Mouse (Mus musculus) c-Kit-positive CD71-positive TER-119-negative erythroid progenitor cells, embryonic 14.5 days (primary cell): ENCODE data around the gene Dppa5a.
"Not testable (repeated sequence)": the region's sequence is repeated elsewhere in the genome, so short reads cannot be mapped to it uniquely, and the experiment has no call there.

Experiments
- DNase-seq: peaks from one replicate; pipeline ENCODE4 v3.0.0-alpha.2; 2013; ENCODE audit warnings: low read depth

Gene Dppa5a

GRCm38 (mm10) chr9:78367959-78368358 lies at the start of gene Dppa5a:
Gene Dppa5a (minus strand): TSS chr9:78368177.
- not testable (repeated sequence) for DNase-seq

GRCm38 (mm10) chr9:78401596-78401995 lies 33.6 kb upstream of the Dppa5a start:
- DNase-seq, result no peak

- DNase-seq, result no peak
These were observed 32.6 kb upstream of the Dppa5a start for GRCm38 (mm10) chr9:78400570-78400969.

GRCm38 (mm10) chr9:78396517-78396916 lies 28.5 kb upstream of the Dppa5a start:
- no peak for DNase-seq

- no peak for DNase-seq
These were observed 27.8 kb upstream of the Dppa5a start, which contains the start of gene Ddx43 for GRCm38 (mm10) chr9:78395630-78396351. Gene Ddx43 (plus strand): TSS chr9:78395777.

GRCm38 (mm10) chr9:78395244-78395629 lies 27.3 kb upstream of the Dppa5a start:
- no peak for DNase-seq

- no peak for DNase-seq
These were observed 26.6 kb upstream of the Dppa5a start for GRCm38 (mm10) chr9:78394602-78395001.

- no peak for DNase-seq
These were observed 25.8 kb upstream of the Dppa5a start for GRCm38 (mm10) chr9:78393741-78394140.

- DNase-seq, result no peak
These were observed 22.0 kb upstream of the Dppa5a start for GRCm38 (mm10) chr9:78389981-78390380.

GRCm38 (mm10) chr9:78386947-78387346 lies 19.0 kb upstream of the Dppa5a start:
- DNase-seq, result no peak

- no peak for DNase-seq
These were observed 17.9 kb upstream of the Dppa5a start for GRCm38 (mm10) chr9:78385893-78386292.

- DNase-seq, result no peak
These were observed 10.3 kb upstream of the Dppa5a start, which contains the start of gene Ooep for GRCm38 (mm10) chr9:78378113-78378785. Gene Ooep (minus strand): TSS chr9:78378725.

GRCm38 (mm10) chr9:78377546-78377945 lies 9.6 kb upstream of the Dppa5a start:
- no peak for DNase-seq

- DNase-seq, result no peak
These were observed 7.5 kb upstream of the Dppa5a start for GRCm38 (mm10) chr9:78375486-78375885.

- no peak for DNase-seq
These were observed 7.0 kb upstream of the Dppa5a start for GRCm38 (mm10) chr9:78374885-78375389.

GRCm38 (mm10) chr9:78374397-78374796 lies 6.4 kb upstream of the Dppa5a start:
- no peak for DNase-seq

- DNase-seq, result no peak
These were observed 5.0 kb upstream of the Dppa5a start for GRCm38 (mm10) chr9:78372827-78373504.

- DNase-seq, result no peak
These were observed 3.5 kb upstream of the Dppa5a start for GRCm38 (mm10) chr9:78371441-78371840.

GRCm38 (mm10) chr9:78369786-78370185 lies 1.8 kb upstream of the Dppa5a start:
- no peak for DNase-seq

GRCm38 (mm10) chr9:78369349-78369748 lies 1.4 kb upstream of the Dppa5a start:
- no peak for DNase-seq

GRCm38 (mm10) chr9:78368671-78369293 lies 805 bp upstream of the Dppa5a start:
- no peak for DNase-seq

- no peak for DNase-seq
These were observed 2.0 kb downstream of the Dppa5a start for GRCm38 (mm10) chr9:78365850-78366544.
